Comparison of ENCODE assay signal across 27 mouse cellular contexts in the genomic region with DNA sequence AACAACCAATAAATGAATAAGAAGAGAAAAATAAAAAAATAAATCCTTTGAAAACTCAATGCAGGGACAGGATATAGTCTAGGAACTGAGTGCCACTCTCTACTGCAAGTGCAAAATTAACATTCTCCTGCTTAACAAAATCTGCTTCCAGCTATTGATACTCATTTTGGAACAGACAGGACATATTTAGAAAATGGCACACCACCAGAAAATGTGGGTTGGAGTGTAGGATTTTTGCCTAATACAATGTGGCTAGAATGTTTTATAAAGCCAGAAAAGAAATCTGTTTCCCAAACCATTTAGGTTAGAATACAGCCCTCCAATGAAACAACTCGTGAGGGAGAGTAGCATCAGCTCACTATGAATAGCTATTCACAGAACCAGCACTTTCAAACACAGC.
DNase-seq lines count a peak whose midpoint lies in the region; ATAC-seq lines count a peak whose summit lies in the region.
"Had no signal": no experiment of that assay in that cellular context is flagged by ENCODE, and none has a peak within 500 bp of the region (broad histone marks: within the 10 kb centered on the region; RNA-seq: fewer than 3 reads in every experiment).

No protein-coding gene starts in this region.

- no peak overlapping the region for H3K4me3 ChIP-seq in intestine, embryonic 15.5 days (replicated peaks)
- H3K4me3 ChIP-seq in hindbrain, embryonic 10.5 days = no peak overlapping the region
- H3K4me3 ChIP-seq: embryonic facial prominence, embryonic 15.5 days; forebrain, embryonic 13.5 days; heart, embryonic 10.5 days; hindbrain, embryonic 13.5 days had no signal

- 72% methylated on average over 1 of the region's 1 CpGs for WGBS in intestine, embryonic 15.5 days
- 77% methylated on average over 1 of the region's 1 CpGs for WGBS in hindbrain, embryonic 10.5 days

- H3K27ac ChIP-seq in intestine, embryonic 15.5 days = no peak overlapping the region
- no peak overlapping the region for H3K27ac ChIP-seq in hindbrain, embryonic 10.5 days
- H3K27ac ChIP-seq: embryonic facial prominence, embryonic 15.5 days; forebrain, embryonic 13.5 days; heart, embryonic 10.5 days; hindbrain, embryonic 13.5 days; liver, embryonic 14.5 days had no signal

- H3K4me2 ChIP-seq in intestine, embryonic 15.5 days (replicated peaks) = no peak overlapping the region
- H3K4me2 ChIP-seq: embryonic facial prominence, embryonic 15.5 days; forebrain, embryonic 13.5 days; hindbrain, embryonic 13.5 days; lung, embryonic 14.5 days had no signal

- peak; percentile 36 for DNase-seq in cerebellum, adult 9-10 months
- no peak for DNase-seq in cerebellum, adult 11-12 months
- peak; percentile 47 to 66 for DNase-seq in frontal cortex, adult 2 months (ENCODE audit: extremely low spot score in 1 of 2, low spot score in 1 of 2)
- no peak for DNase-seq in frontal cortex, postnatal 14 days (ENCODE audit: low spot score in 2 of 2)
- DNase-seq in left cerebral cortex, adult 9 months (ENCODE audit: low spot score in 2 of 2) = peak; percentile 47 to 50
- DNase-seq in left cerebral cortex, postnatal 4 days = no peak
- DNase-seq in hindbrain, embryonic 10.5 days (ENCODE audit: low spot score) = no peak
- DNase-seq: adrenal gland, adult 2 months; adrenal gland, postnatal 36 days; cerebellum, adult 9-11 months; gastrocnemius, postnatal 25 days; heart, postnatal 36 days; kidney, adult 9 months; kidney, postnatal 14 days; liver; lung, embryonic 14.5 days; lung, postnatal 14 days; midbrain, embryonic 14.5 days had no signal

- H3K36me3 ChIP-seq in intestine, embryonic 15.5 days = no peaks in the 10 kb centered on the region
- no peaks in the 10 kb centered on the region for H3K36me3 ChIP-seq in hindbrain, embryonic 10.5 days
- H3K36me3 ChIP-seq: embryonic facial prominence, embryonic 15.5 days; heart, embryonic 10.5 days; hindbrain, embryonic 13.5 days had no signal

- no peaks in the 10 kb centered on the region for H3K27me3 ChIP-seq in intestine, embryonic 15.5 days (replicated peaks)
- H3K27me3 ChIP-seq in hindbrain, embryonic 10.5 days (ENCODE audit: insufficient read depth, poor library complexity, severe bottlenecking) = no peaks in the 10 kb centered on the region
- H3K27me3 ChIP-seq: CH12.LX; embryonic facial prominence, embryonic 15.5 days; forebrain, embryonic 13.5 days; hindbrain, embryonic 13.5 days had no signal

- H3K9ac ChIP-seq in intestine, embryonic 15.5 days = no peak overlapping the region
- H3K9ac ChIP-seq: embryonic facial prominence, embryonic 15.5 days; forebrain, embryonic 13.5 days; hindbrain, embryonic 13.5 days; liver, embryonic 14.5 days; lung, embryonic 14.5 days had no signal

- no peaks in the 10 kb centered on the region for H3K9me3 ChIP-seq in intestine, embryonic 15.5 days
- no peaks in the 10 kb centered on the region for H3K9me3 ChIP-seq in hindbrain, embryonic 10.5 days
- H3K9me3 ChIP-seq: embryonic facial prominence, embryonic 15.5 days; forebrain, embryonic 13.5 days; heart, embryonic 10.5 days; hindbrain, embryonic 13.5 days had no signal

- ATAC-seq in intestine, embryonic 15.5 days = no peak
- ATAC-seq: activated CD4-positive, CD25-positive, alpha-beta regulatory T cell, adult 4 months; forebrain, embryonic 13.5 days; intestine, postnatal 0 days had no signal

- no peaks in the 10 kb centered on the region for H3K4me1 ChIP-seq in intestine, embryonic 15.5 days (replicated peaks)
- H3K4me1 ChIP-seq in hindbrain, embryonic 10.5 days (replicated peaks) = 0 out of 2 replicates have a peak, but pooled peaks cover 2% of the 10 kb centered on the region
- H3K4me1 ChIP-seq: forebrain, embryonic 13.5 days; hindbrain, embryonic 13.5 days had no signal

- intact Hi-C loops in left cerebral cortex, postnatal 4 days (cut with DNase I) = loop anchor here (10.0 kb wide), 1 partner anchor 129 kb away; the partner anchor contains the start of gene Hecw2

Comparison
In these comparisons a context has a peak if more than half of its experiments do, and no peak if none do; other contexts are left out.
1. DNase-seq: peak in cerebellum, adult 9-10 months (single experiment), frontal cortex, adult 2 months (2 of 2) and left cerebral cortex, adult 9 months (2 of 2); none in cerebellum, adult 11-12 months (single experiment), frontal cortex, postnatal 14 days (0 of 2), left cerebral cortex, postnatal 4 days (single experiment) and hindbrain, embryonic 10.5 days (single experiment).